Mouse (Mus musculus) CH12.LX (cell line): ENCODE measurements at regions not wholly inside any gene's neighbourhood (a gene's known extent, or its start where the extent isn't known, plus 50 kb on each side); places are given as distances from the start of the nearest gene placed in this dataset.

Experiments
- DNase-seq: peaks from one replicate; pipeline ENCODE4 v3.0.0-alpha.2; 2013; ENCODE audit errors: extremely low read depth
- H3K27ac ChIP-seq: 2 replicates; pipeline ENCODE4 v1.5.1; 2012; ENCODE audit warnings: low read depth, mild to moderate bottlenecking, control low read depth, moderate library complexity; ENCODE audit not compliant: insufficient read depth
- H3K27me3 ChIP-seq: replicated peaks from 2 replicates; pipeline ENCODE3; 2012; ENCODE audit warnings: inconsistent platforms
- H3K36me3 ChIP-seq, 2 experiments: replicated peaks in 1 of 2; 2 replicates each; pipeline versions ENCODE3 to v1.6.1; 2012; ENCODE audit warnings: inconsistent platforms in 1 of 2, low read length in 1 of 2, mild to moderate bottlenecking in 1 of 2, mixed read lengths in 1 of 2, moderate library complexity in 1 of 2; ENCODE audit not compliant: control insufficient read depth in 1 of 2, insufficient read depth in 1 of 2
- H3K4me1 ChIP-seq, 2 experiments: 2 replicates each; pipeline ENCODE4 v1.6.1; 2012; ENCODE audit warnings: inconsistent platforms in 1 of 2, moderate library complexity in 1 of 2; ENCODE audit not compliant: insufficient read depth in 2 of 2, control insufficient read depth in 1 of 2
- H3K4me2 ChIP-seq: 2 replicates; pipeline ENCODE4 v1.6.1; 2012; ENCODE audit warnings: low read depth, mild to moderate bottlenecking, control low read depth; ENCODE audit not compliant: poor library complexity, insufficient read depth, severe bottlenecking
- H3K4me3 ChIP-seq, 3 experiments: fragments of 150-350 bp in 1 of 3; sonication (generic) in 1 of 3; replicated peaks in 1 of 3; 2 replicates each; pipeline versions ENCODE3 to v1.5.1; 2011 to 2012; ENCODE audit warnings: low read depth in 2 of 3, low read length in 2 of 3, mild to moderate bottlenecking in 2 of 3, moderate library complexity in 2 of 3, control low read depth in 1 of 3, improper control_type of control experiment in 1 of 3, inconsistent platforms in 1 of 3, mixed read lengths in 1 of 3; ENCODE audit not compliant: poor library complexity in 1 of 3
- H3K79me2 ChIP-seq: replicated peaks from 2 replicates; pipeline ENCODE4 v1.6.1; 2012; ENCODE audit warnings: mild to moderate bottlenecking, moderate library complexity; ENCODE audit not compliant: control insufficient read depth, poor library complexity, insufficient read depth, severe bottlenecking; ENCODE audit errors: extremely low read depth
- H3K9ac ChIP-seq: 2 replicates; pipeline ENCODE4 v1.6.1; 2012; ENCODE audit warnings: low read depth, mild to moderate bottlenecking, control low read depth, moderate library complexity; ENCODE audit not compliant: insufficient read depth
- H3K9me3 ChIP-seq: replicated peaks from 2 replicates; pipeline ENCODE3; 2012; ENCODE audit warnings: low read length, inconsistent platforms, mixed read lengths
- CHD2 ChIP-seq: IDR thresholded peaks from 2 replicates; pipeline ENCODE4 v1.6.1; 2011; ENCODE audit warnings: low read length, improper control_type of control experiment
- ELF1 ChIP-seq: IDR thresholded peaks from 2 replicates; pipeline ENCODE4 v1.6.1; 2014; ENCODE audit warnings: low read depth, mild to moderate bottlenecking, inconsistent platforms, low read length, improper control_type of control experiment
- ETS1 ChIP-seq: conservative IDR thresholded peaks from 2 replicates; pipeline ENCODE4 v1.6.1; 2012; ENCODE audit warnings: low read depth, mild to moderate bottlenecking, inconsistent platforms, low read length, improper control_type of control experiment, moderate library complexity
- JUN ChIP-seq: IDR thresholded peaks from 2 replicates; pipeline ENCODE4 v1.6.1; 2011; ENCODE audit warnings: low read depth, mild to moderate bottlenecking, low read length, improper control_type of control experiment, moderate library complexity; ENCODE audit not compliant: insufficient read depth
- MAFK ChIP-seq: IDR thresholded peaks from 2 replicates; pipeline ENCODE4 v1.6.1; 2011; ENCODE audit warnings: low read length, improper control_type of control experiment; ENCODE audit not compliant: insufficient replicate concordance
- MAZ ChIP-seq: IDR thresholded peaks from 2 replicates; pipeline ENCODE4 v1.6.1; 2012; ENCODE audit warnings: low read depth, mild to moderate bottlenecking, inconsistent platforms, low read length, improper control_type of control experiment, moderate library complexity
- MEF2A ChIP-seq: IDR thresholded peaks from 2 replicates; pipeline ENCODE4 v1.6.1; 2014; ENCODE audit warnings: low read depth, mild to moderate bottlenecking, inconsistent platforms, low read length, improper control_type of control experiment, borderline replicate concordance
- NELFE ChIP-seq: IDR thresholded peaks from 2 replicates; pipeline ENCODE4 v1.6.1; 2011; ENCODE audit warnings: low read depth, low read length, improper control_type of control experiment
- NRF1 ChIP-seq: IDR thresholded peaks from 2 replicates; pipeline ENCODE4 v1.6.1; 2014; ENCODE audit warnings: low read depth, mild to moderate bottlenecking, inconsistent platforms, low read length, improper control_type of control experiment, moderate library complexity
- SIN3A ChIP-seq: IDR thresholded peaks from 2 replicates; pipeline ENCODE4 v1.6.1; 2012; ENCODE audit warnings: low read length, improper control_type of control experiment, inconsistent platforms
- USF1 ChIP-seq: IDR thresholded peaks from 2 replicates; pipeline ENCODE4 v1.6.1; 2014; ENCODE audit warnings: low read depth, mild to moderate bottlenecking, inconsistent platforms, low read length, improper control_type of control experiment
- USF2 ChIP-seq: conservative IDR thresholded peaks from 2 replicates; pipeline ENCODE4 v1.6.1; 2011; ENCODE audit warnings: low read depth, low read length, improper control_type of control experiment
- ZC3H11A ChIP-seq: IDR thresholded peaks from 2 replicates; pipeline ENCODE4 v1.6.1; 2012; ENCODE audit warnings: low read depth, mild to moderate bottlenecking, inconsistent platforms, low read length, improper control_type of control experiment
- ZKSCAN1 ChIP-seq: IDR thresholded peaks from 2 replicates; pipeline ENCODE4 v1.6.1; 2012; ENCODE audit warnings: low read depth, inconsistent platforms, low read length, improper control_type of control experiment, borderline replicate concordance
- ZMIZ1 ChIP-seq: IDR thresholded peaks from 2 replicates; pipeline ENCODE4 v1.6.1; 2012; ENCODE audit warnings: low read depth, mild to moderate bottlenecking, inconsistent platforms, low read length, improper control_type of control experiment
- dilution Hi-C: fragments of 300-500 bp; cut with MboI; formaldehyde crosslinking; loops from 2 replicates; pipeline ENCODE4 v1.14.3; 2020; ENCODE audit warnings: low sequenced_read_pairs; ENCODE audit not compliant: extremely low pct_unique_long_range_greater_than_20kb, extremely low pct_ligation_motif_present
- in situ Hi-C: fragments of 300-500 bp; cut with MboI; formaldehyde crosslinking; loops from 3 replicates; pipeline ENCODE4 v1.14.3; 2019; ENCODE audit warnings: low sequenced_read_pairs, low pct_ligation_motif_present, low pct_unique_long_range_greater_than_20kb, mixed read lengths

DNA sequence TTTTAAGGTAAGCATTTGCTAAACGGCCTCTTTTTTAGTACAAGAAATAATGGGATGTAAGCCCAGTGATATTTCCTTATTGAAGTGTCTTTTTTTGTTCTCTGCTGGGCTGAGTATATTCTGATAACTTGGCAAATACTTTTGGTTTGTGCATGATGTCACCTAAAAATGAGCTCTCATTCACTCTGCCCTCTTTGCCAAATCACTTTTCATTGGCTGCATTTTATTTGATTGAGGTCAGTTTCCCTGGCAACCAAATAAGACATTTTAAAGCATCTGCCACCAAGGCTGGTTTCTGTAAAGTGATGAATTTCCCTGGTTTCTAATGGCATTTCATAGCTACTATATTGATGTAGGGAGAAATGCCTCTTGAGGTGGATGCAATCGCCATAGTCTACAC is 50.4 kb upstream of the Tmc1 start:
- DNase-seq, result no peak
- no peak overlapping the region for H3K4me2 ChIP-seq
- H3K27me3 ChIP-seq, result no peaks in the 10 kb centered on the region
- in situ Hi-C loops, result no loop called here
- no peak overlapping the region for H3K4me3 ChIP-seq
- H3K79me2 ChIP-seq, result no peaks in the 10 kb centered on the region
- H3K9ac ChIP-seq, result no peak overlapping the region
- dilution Hi-C loops, result no loop called here
- H3K4me1 ChIP-seq, result peaks cover 0 to 6% of the 10 kb centered on the region in 2 experiments; a peak in 2 of 4 replicates
- no peak for TF ChIP-seq MAFK
- TF ChIP-seq JUN, result no peak
- no peak for TF ChIP-seq CHD2
- TF ChIP-seq ZKSCAN1, result no peak
- TF ChIP-seq MAZ, result no peak
- TF ChIP-seq SIN3A, result no peak
- no peak for TF ChIP-seq ZC3H11A
- no peak for TF ChIP-seq NRF1
- no peak for TF ChIP-seq ZMIZ1
- TF ChIP-seq NELFE, result no peak
- no peak for TF ChIP-seq USF2
- no peak for TF ChIP-seq ETS1
- TF ChIP-seq ELF1, result no peak
- TF ChIP-seq MEF2A, result no peak
- TF ChIP-seq USF1, result no peak
- no peaks in the 10 kb centered on the region for H3K9me3 ChIP-seq
- H3K36me3 ChIP-seq, result no peaks in the 10 kb centered on the region
- H3K27ac ChIP-seq, result no peak overlapping the region
